Mouse (Mus musculus): ENCODE results near the gene Zfp146.

DNA sequence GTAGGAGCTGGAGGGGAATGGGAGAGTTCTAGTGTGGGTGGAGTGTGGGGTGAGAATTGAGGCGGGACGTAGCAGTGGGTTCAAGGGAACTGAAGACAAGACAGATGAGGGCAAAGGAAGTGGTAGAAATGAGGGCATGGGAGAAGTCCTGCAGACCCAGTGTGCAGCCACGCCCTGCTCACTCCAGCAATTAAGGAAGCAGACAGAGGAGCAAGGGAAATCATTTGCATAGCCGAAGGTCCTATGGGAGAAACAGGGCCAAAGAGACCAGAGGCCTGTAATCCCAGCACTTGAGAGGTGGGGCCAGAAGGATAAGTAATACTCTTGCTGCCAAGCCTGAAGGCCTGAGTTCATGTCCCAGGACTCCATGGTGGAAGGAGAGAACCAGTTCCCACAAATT, 37.2 kb downstream of the Zfp146 start:
- TF ChIP-seq CTCF (IDR thresholded peaks at IDR 0.05; ENCODE audit: extremely low read depth, insufficient read depth, insufficient read length, insufficient replicate concordance) (no peak), POLR2A (IDR thresholded peaks at IDR 0.05; ENCODE audit: low read depth, low read length) (no peak)

Measured in spleen, adult 2 months (tissue).